Mouse (Mus musculus) right cerebral cortex, postnatal 4 days (tissue): ENCODE results near the gene Cxcl12.

Source experiments
- DNase-seq: peaks from one replicate; pipeline ENCODE4 v3.0.0-alpha.2; 2022

The Cxcl12 gene

DNA sequence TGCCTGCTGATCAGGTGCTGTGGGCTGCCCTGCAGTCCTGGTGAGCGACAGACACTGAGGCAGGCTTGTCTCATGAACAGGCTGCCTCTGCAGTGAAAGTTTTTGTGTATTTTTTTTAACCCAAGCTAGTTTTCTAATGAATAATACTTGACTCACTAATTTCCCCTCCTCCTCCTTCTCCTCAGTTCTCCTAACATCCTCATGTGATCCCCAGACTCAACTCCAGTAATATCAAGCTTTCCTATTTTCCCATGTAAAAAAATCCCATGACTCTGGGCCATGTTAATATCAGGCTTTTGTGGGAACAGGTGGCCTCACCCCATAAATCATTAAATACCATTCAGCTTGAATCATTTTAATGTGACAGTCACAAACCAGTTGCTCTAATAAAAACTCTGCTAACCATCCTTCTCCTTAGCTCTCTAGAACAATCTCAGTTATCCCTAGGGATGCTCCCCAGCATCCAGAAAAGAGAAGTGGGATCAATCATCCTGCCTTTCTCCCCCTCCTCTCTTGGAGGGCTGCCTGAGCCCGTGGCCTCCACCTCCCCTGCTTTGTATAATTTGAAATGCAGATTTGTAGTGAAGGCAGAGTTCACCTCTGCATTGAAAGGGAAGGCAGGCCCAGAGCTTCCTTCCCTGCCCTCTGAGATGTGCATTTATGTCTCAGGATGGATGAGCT lies 6.9 kb downstream of the Cxcl12 start:
- DNase-seq: no peak

DNA sequence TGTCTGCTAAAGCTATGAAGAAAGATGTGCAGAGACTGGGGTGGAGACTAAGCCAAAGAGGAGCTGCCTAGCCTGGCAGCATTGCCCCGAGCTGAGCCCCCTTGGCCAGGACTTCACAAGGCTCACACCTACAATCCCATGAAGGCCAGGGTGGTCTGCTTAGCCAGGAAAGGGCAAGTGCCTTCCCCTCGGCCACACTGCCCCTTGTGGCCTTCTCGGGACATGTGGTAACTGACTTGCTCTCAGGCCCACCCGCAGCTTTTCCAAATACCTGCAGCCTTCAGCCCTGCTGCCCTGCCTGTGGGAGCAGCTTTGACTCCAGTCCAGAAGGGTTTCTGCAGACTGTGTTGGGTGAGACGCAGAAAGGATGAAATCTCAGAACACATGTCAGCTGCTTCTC lies 8.1 kb downstream of the Cxcl12 start:
- no peak for DNase-seq

DNA sequence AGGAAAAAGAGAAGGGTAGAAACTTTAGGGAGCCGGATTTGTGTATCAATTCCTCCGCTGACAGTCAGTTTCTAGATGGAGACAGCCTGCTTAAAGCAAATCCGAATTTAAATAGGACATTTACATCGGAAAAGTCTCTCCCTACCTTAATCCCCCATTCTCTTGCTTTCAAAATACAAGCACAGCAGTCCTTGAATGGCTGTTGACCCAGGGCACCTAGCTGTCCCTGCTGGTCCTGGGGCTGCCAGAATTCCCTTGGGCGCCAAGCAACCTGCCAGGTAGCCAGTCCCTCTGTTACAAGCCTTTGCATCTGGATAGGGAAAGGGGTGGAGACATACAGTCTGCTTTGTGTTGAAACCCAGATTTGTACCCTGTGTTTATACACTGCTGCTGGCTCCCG lies 12.0 kb downstream of the Cxcl12 start:
- no peak for DNase-seq

DNA sequence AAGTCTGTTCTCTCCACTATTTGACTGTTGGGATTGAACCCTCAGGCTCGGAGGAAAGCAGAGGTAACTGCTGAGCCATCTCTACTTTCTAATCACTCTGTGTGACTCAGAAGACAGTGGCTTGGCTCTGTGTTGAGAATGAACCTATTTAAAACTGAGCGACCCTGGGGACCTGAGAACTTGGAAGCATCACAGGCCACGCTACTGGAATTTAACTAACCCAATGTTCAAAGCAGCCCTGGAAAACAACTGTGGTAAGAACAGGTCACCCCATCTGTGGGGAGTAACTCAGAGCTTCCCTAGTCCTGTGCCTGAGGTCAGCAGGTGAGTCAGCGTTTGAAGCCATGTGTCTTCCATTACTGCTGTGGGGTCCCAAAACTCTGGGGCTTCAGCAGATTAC lies 17.0 kb downstream of the Cxcl12 start:
- no peak for DNase-seq

DNA sequence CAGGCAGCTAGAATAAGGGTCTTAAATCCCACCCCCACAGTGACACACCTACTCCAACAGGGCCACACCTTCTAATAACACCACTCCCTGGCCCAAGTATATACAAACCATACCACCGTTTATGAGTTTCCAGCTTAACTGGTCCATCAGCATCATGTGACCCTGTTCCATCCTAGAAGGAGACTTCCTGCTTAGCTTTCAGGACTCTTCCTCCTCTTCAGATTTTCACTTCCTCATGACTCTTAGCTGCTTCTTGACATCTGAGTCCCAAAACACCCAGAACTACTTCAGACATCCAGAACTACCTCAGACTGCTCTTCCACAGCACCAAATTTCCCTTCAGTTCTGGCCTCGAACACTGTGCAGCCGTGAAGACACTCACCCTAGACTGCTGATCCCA lies 22.1 kb downstream of the Cxcl12 start:
- no peak for DNase-seq

DNA sequence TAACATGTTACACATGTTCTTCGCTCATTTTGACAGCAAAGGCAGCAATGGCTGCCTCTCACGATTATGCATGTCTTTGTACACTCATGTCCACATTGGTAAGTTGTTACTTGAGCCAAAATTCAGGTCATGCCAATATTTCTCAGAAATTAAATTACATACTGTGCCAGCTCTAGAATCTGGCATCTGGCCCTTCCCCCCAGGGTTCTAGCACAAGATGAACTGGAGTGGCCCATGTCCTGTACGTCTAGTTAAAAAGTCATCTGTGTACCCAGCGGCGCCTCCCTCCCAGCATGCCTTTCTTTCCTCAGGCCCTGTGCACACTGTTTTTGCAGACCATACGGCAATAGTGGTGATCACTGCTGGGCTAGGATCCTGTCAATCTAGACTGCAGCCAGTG lies 23.4 kb downstream of the Cxcl12 start:
- no peak for DNase-seq

DNA sequence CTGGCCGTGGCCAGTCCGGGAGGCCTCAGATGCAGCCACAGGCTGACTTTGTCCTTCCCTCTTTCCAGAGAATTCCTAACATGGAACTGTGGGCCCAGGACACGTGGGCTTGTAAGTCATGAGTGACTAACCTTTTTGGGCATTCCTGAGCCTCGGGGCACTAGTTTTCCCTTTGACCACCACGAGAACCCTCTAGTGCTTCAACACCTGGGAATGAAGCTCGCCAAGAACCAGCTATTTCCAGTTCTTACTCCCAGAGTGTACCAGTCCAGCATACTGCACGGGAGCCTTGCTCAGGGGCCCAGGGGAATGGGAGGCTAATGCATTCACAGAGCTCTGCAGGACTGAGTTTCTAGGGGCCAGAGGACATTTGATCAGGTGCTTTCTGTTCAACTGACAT lies 24.3 kb downstream of the Cxcl12 start:
- DNase-seq: no peak

DNA sequence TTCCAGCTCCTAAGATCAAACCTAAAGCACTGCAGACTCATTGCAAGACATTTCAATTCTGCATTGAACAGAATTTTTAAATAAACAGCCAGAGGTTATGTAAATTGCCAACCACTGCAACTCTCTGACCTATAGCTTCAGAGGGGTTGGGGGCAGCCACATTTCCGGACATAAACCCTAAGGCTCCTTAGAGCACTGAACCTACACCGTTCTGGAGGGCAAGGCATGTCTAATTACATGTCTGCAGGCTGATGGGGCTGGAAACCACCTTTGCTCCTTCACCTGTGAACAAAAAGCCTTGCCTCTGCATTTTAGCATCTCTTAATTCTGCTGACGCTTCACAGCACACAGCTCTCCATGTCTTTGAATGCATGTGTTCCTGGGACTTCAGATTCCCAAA lies 26.9 kb downstream of the Cxcl12 start:
- DNase-seq: no peak

DNA sequence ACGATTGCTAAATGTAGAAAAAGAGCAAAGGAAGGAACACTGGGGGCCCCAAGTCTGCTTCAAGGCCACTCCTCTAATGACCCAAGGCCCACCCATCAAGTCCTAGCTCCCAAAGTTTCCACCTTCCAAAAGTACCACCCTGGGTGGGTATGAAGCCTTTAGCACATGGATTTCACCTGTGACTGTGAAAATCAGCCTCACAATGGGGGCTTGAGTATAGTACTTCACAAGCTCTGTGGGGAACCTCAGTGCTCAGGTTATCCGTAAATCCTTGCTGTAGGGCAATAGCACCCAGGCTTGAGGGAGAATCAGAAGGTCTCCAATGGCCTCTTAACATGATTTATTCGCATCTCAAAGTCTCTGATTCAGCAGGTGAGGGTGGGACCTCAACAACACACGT lies 30.5 kb downstream of the Cxcl12 start:
- no peak for DNase-seq

DNA sequence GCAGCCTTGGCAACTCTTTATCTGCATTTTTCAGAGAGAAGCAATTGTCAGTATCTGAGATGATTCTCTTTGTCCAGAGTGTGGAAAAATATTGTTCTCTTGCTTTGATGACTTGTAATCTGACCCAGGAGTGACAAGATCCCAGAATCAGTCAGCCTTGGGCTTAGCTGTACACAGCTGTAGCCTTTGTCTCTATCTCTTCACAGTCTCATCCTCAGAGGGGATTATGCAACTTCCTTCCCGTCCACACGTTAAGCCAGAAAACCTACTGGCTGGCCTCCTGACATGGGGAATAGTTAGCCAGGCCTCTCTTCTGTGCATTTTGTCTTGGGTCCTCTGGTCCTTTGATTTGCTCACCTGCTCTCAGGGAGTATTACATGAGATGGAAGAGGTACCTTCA lies 31.4 kb downstream of the Cxcl12 start:
- DNase-seq: no peak

DNA sequence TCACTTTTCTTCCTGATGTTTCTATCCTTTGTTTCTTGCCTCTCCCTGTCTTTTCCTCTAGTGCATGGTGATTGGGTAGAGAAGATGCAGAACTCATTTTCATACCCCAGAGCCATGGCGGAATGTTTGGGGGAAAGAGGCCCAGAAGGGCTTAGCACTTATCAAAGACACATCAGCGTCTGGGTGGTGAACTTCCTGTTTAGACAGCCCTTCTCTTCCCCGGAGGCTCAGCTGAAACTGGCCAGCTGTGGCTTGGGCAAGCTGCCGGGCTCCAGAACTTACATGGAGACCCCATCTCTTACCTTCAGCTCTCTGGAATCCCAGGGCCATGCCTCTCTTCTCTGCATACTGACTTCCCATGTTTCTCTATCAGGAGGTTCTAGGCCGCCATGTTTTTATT lies 32.6 kb downstream of the Cxcl12 start:
- no peak for DNase-seq

DNA sequence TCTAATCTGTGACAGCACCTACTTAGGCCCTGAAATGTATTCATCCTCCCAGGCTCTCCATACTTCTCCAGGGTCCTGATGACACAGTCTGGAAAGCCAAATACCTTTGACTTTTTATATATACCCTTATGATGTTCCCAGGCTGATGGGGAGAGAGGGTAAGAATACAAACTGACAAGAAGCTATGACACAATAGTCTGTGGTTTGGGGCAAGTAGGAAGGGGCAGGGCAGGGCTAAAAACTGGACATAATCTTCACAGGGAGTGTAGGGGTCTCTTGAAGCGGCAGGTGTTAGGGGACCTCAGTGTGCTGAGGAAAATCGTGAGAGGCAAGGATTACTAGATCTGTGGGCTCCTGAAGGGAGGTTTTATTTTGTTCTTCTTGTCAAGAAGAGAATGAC lies 33.1 kb downstream of the Cxcl12 start:
- no peak for DNase-seq

DNA sequence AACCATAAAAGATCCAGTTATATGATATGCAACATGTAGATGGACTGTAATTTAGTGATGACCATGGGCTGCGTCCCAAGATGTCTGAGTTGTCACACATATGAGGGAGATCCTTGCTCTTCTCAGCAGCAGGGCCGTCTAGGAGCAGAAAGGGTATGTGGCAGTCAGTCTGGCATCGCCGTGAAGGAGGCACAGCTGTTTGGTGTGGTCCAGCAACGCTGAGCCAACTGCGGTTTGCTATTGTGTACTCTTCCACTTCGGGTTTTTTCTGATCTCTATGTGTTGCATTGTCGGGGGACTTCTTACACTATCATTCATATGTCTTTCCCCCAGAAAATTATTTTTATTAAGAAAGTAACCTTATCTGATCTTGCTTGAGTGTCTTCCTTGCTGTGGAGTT lies 33.5 kb downstream of the Cxcl12 start:
- no peak for DNase-seq

DNA sequence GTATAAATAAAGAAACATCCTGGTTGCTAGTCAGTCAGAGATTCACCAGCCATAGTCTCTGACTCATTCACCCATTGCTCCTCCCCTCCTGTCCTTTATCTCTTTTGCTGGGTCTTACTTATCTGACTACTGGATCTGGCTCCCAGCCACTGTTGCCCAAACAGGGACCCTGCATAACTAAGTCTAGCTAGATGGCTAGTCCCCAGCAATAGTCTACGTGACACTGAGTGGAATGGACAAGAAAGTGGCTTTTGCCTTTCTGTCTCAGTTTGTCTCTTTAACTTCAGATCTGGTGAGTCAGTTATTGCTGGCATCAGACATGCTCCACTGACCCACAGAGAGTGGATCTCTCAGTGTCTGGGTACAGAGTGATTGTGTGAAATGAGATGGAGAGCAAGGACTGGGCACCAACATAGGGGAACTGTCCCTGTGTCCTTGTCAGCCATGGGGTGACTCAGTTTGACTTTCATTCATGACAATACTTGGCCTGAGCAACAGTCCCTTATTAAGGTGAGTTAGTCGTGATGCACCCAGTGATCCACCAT lies 34.6 kb downstream of the Cxcl12 start:
- no peak for DNase-seq

DNA sequence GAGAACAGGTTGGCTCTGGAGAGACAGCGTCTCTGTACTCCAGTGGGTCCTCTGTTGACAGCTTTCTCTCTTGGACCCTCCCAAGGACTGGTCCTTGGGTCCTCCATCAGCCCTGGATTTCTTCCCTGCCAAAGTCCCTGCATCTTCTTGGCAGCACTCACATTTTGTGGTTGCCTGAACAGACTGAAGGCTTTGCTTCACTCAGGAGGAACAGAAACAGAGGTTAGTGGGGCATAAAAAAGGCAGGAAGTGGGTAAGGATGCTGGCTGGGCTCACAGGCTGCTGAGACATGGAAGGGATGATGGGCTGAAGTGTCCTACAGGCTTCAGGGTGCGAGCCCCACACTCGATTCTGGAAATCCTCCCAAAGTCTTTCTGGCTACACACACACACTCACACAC lies 35.8 kb downstream of the Cxcl12 start:
- no peak for DNase-seq

DNA sequence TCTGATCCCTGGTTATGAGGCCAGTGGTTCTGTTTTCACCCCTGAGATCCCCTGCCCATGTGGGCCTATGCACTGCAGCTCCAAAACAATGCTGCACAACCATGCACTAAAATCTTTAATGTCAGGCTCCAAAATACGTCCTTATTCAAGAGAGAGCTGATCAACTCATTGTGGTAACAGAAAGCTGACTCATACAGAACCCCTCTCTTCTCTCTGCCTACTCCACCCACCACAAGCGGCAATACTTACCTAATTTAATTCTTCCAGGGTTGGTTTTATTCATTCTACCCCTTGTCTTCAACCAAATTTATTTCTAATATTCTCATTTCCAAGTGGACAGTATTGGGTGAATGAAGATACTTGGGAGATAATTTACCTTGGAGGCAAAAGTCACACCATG lies 38.5 kb downstream of the Cxcl12 start:
- no peak for DNase-seq

DNA sequence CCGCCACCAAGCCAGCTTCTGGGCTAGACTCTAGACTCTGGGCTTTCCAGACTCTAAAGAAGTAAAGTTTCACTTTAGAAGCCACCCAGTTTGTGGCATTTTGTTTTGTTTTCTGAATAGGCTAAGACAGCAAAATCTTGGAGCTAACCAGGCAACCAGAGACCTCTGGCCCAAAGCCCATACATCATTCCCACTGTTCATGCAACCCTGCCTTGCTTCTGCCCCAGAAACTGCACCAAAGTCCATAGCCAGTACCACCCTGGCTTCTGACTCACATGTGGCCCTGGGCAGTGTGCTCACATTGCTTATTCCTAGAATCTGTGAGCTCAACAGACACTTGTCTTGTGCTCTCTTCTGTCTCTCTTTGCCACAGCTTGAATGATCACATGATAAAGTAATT lies 39.0 kb downstream of the Cxcl12 start:
- DNase-seq: no peak

DNA sequence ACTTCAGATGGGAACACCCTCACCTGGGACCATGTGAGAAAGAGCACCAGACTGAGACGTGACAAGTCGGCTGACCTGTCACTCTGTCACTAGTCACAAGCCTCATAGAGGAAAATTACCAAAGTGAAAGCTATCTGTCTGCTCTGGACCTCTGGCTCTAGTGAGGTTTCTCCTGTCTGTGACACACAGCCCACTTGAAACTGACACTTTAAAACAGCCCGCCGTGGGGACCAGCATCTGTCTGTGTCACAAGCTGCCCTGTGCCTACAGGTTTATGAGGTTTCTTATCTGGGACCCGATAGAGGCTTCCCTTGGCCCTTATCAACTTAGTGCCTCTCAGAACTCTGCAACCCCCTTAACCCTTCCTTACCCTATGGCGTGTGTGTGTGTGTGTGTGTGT lies 41.8 kb downstream of the Cxcl12 start:
- DNase-seq: no peak

DNA sequence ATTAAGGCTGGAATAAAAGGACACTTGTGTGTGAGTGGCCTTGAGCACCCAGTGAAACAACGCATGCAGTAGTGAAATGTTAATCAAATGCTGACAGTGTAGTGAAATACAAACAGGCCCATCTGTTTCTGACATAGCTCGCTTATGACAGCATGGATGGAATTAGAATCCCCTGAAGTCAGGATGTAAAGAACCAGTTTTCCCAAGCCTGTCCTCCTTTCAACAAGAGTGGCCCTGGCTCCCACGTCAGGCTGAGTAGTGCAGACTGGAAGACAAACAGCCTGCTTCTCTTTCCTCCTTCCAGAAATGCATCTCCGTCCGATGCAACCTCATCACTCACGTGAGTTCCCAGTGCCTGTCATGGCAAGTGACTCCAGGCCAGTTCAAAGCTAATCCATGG lies 42.2 kb downstream of the Cxcl12 start:
- no peak for DNase-seq

DNA sequence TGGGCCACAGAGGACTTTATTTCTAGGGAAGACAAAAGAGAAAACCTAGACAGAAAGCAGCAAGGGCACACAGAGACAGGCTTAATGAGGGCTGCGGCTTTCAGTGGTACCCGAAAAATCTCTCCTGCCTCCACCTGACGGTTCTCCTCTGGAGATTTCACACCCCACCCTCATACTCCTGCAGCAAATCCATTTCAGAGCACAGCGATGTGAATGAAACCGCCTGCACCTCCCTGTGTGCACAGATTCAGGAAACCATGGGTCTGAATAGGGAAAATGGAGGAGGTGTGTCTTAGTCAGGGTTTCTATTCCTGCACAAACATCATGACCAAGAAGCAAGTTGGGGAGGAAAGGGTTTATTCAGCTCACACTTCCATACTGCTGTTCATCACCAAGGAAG lies 46.2 kb downstream of the Cxcl12 start:
- no peak for DNase-seq

DNA sequence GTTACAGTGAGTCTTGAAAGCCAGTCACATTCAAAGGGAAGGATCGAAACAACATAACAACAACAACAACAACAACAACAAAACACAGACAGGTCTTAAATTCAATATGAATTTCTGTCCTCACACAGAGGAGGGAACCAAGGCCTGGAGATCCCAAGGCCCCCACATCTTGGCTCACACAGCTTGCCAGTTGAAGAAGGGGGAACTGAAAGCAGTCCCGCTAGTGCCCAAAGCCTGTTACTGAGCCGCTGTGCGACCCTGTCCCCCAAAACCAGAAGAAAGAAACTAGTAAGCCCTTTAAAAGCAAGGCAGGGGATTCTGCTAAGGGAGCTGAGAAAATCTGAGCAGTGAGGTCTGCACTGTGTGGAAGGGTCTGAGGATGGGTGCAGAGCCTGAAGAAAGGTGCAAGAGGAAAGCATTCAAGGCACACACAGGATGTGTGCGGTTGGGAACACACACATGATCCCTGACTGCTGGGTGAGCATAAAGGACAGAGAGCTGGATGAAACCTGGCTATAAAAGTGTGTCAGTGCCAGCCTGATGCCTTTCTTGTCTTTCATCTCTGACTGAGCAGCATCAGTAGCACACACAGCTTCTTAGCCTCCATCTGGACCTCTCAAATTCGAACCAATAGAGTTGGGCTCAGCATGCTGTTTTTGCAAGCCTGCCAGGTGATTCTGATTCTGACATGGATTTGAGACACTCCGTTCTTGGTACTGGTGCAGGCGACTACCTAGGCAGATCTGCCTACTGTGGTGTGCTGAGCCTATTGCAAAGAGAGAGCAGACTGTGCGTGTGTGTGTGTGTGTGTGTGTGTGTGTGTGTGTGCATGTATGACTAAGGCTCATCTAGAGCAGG lies 50.3 kb downstream of the Cxcl12 start:
- no peak for DNase-seq

DNA sequence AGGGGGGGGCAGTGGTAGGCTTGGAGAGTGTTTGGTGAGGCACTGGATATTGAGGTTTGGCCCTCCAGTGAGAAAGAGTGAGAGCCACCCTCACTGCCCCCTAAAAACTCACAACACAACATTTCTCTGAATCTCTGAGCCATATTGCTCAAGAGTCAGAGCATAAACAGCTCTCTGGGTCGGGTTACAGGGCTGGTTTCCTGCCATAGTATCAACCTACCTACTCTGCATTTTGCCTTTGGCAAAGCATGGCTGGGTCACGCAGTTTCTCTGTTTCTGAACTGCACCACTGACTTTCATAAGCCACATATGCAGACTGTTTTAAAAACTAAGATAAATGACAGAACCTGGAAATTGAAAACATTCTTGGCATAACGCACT lies 51.0 kb downstream of the Cxcl12 start:
- DNase-seq: no peak

DNA sequence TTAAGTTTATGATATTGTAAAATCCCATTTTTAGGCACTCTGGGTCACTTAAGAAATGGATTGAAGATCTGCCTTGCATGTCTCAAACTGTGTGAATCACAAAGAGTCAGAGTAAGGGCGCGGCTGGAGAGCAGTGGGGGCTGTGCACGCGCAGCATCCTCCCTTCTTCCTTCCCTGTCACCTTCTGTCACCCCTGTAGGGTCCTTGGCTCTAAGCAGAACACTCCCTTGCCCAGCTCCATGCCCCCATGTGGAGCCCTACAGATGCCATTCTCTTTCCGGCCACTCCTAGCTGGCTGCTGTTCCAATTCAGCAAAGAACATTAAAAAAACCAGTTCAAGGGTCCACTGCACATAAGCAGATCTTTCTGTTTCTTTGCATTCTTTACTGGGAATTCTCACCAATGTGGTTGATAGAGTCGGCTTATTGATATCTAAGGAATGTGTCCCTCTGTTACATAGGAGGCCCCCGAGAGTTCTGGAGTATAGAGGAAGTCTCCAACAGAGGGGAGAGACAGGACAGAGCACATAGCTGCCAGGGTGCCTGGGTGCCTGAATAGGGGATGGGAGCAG lies 51.7 kb downstream of the Cxcl12 start:
- no peak for DNase-seq

DNA sequence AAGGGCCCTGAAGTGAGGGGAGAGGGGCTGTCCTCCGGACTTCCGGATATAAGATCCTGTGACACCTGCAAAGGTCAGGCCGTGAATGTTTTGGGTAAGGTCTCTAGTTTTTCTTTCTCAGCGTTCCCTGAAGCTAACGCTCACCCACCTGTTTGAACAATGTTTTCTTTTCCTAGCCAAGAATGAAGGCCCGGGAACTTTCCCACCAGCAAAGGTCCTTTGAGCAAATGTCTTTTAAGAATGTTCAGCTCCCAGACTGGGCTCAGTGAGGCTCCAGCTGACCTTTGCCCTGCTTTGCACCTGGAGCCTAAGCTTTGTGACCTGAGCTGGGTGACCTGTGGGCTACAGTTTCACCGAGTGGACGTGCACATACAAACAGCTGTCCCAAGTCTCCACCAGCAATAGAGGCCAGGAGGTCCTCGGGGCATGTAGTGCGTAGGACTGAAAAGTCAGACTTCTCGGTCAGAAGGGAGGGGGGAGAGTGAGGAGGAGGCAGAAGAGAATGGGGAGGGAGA lies 52.6 kb downstream of the Cxcl12 start:
- no peak for DNase-seq
